Comparison of ENCODE assay signal across 1 mouse cellular context in the genomic region with DNA sequence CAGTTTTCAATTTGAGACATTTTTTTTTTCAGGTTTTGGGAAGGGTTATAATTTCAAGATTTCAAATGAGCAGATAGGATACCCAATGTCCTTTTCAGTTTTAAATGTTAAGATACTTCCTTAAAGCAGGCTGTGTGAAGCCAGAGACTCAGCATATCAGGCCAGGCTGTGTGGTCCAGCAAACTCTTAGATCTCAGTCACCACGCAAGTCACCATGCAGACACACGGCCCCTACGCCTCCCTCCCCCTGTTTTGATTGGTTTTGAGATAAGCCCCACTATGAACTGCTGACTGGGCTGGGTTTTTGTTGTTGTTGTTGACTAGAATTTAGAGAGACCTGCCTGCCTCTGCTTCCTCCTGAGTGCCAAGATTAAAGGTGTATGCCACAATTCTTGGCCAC.
TF ChIP-seq lines count a peak whose summit lies in the region.

No protein-coding gene starts in this region.

TF ChIP-seq in CH12.LX, 34 proteins besides CTCF, POLR2A, EP300 and RAD21 (continued from another document):
- TF ChIP-seq TBP (conservative IDR thresholded peaks at IDR 0.05; ENCODE audit: low read depth, low read length) (no peak), ZKSCAN1 (IDR thresholded peaks at IDR 0.05; ENCODE audit: borderline replicate concordance, low read depth, low read length) (no peak), USF2 (conservative IDR thresholded peaks at IDR 0.05; ENCODE audit: low read depth, low read length) (no peak), MYC (IDR thresholded peaks at IDR 0.05; ENCODE audit: low read depth, low read length) (no peak), SIN3A (IDR thresholded peaks at IDR 0.05; ENCODE audit: low read length) (no peak)
